Mouse (Mus musculus) R1 (cell line): ENCODE measurements around the gene Smarca5.

Experiments
- DNase-seq: peaks from one replicate; pipeline ENCODE4 v3.0.0-alpha.2; 2018; ENCODE audit warnings: low read depth, low spot score

Smarca5 gene

GRCm38 (mm10) chr8:80739155-80739924, at the start of gene Smarca5:
TSS of gene Smarca5 (minus strand) at chr8:80739497.
- peak; percentile 93 for DNase-seq

GRCm38 (mm10) chr8:80784559-80784958, 45.3 kb upstream of the Smarca5 start:
- no peak for DNase-seq

GRCm38 (mm10) chr8:80783271-80783670, 44.0 kb upstream of the Smarca5 start:
- DNase-seq = no peak

- DNase-seq = no peak
These were observed 42.0 kb upstream of the Smarca5 start for GRCm38 (mm10) chr8:80781338-80781737.

- DNase-seq = no peak
These were observed 41.0 kb upstream of the Smarca5 start for GRCm38 (mm10) chr8:80780271-80780670.

GRCm38 (mm10) chr8:80776436-80776835, 37.1 kb upstream of the Smarca5 start:
- no peak for DNase-seq

GRCm38 (mm10) chr8:80772732-80773460, 33.6 kb upstream of the Smarca5 start:
- peak; percentile 41 for DNase-seq

- DNase-seq = no peak
These were observed 29.2 kb upstream of the Smarca5 start for GRCm38 (mm10) chr8:80768451-80768850.

- peak; percentile 84 for DNase-seq
These were observed 13.9 kb upstream of the Smarca5 start for GRCm38 (mm10) chr8:80753017-80753715.

- DNase-seq = no peak
These were observed 13.1 kb upstream of the Smarca5 start for GRCm38 (mm10) chr8:80752429-80752828.

GRCm38 (mm10) chr8:80749091-80749490, 9.8 kb upstream of the Smarca5 start:
- peak; percentile 70 for DNase-seq

- DNase-seq = no peak
These were observed 635 bp upstream of the Smarca5 start for GRCm38 (mm10) chr8:80739932-80740331.

- DNase-seq = peak; percentile 69
These were observed 726 bp downstream of the Smarca5 start for GRCm38 (mm10) chr8:80738388-80739154.

- DNase-seq = no peak
These were observed 1.3 kb downstream of the Smarca5 start for GRCm38 (mm10) chr8:80738046-80738387.

- DNase-seq = no peak
These were observed 7.0 kb downstream of the Smarca5 start for GRCm38 (mm10) chr8:80732326-80732725.

GRCm38 (mm10) chr8:80714461-80714860, 24.8 kb downstream of the Smarca5 start:
- DNase-seq = no peak

GRCm38 (mm10) chr8:80710670-80711400, 28.5 kb downstream of the Smarca5 start:
- DNase-seq = peak; percentile 64

- DNase-seq = peak; percentile 39
These were observed 51.2 kb downstream of the Smarca5 start for GRCm38 (mm10) chr8:80688141-80688540.

- no peak for DNase-seq
These were observed 55.5 kb downstream of the Smarca5 start for GRCm38 (mm10) chr8:80683756-80684335.

- DNase-seq = no peak
These were observed 56.7 kb downstream of the Smarca5 start for GRCm38 (mm10) chr8:80682594-80682993.
